Mouse (Mus musculus) heart, adult 9 months (tissue): ENCODE results near the gene Ddit4.
"Not testable (repeated sequence)": the region's sequence is repeated elsewhere in the genome, so short reads cannot be mapped to it uniquely, and the experiment has no call there.

Experiments used
- DNase-seq, 2 experiments: peaks; one replicate each; pipeline ENCODE4 v3.0.0; 2022; ENCODE audit warnings: low spot score in 2 of 2

The Ddit4 gene

DNA sequence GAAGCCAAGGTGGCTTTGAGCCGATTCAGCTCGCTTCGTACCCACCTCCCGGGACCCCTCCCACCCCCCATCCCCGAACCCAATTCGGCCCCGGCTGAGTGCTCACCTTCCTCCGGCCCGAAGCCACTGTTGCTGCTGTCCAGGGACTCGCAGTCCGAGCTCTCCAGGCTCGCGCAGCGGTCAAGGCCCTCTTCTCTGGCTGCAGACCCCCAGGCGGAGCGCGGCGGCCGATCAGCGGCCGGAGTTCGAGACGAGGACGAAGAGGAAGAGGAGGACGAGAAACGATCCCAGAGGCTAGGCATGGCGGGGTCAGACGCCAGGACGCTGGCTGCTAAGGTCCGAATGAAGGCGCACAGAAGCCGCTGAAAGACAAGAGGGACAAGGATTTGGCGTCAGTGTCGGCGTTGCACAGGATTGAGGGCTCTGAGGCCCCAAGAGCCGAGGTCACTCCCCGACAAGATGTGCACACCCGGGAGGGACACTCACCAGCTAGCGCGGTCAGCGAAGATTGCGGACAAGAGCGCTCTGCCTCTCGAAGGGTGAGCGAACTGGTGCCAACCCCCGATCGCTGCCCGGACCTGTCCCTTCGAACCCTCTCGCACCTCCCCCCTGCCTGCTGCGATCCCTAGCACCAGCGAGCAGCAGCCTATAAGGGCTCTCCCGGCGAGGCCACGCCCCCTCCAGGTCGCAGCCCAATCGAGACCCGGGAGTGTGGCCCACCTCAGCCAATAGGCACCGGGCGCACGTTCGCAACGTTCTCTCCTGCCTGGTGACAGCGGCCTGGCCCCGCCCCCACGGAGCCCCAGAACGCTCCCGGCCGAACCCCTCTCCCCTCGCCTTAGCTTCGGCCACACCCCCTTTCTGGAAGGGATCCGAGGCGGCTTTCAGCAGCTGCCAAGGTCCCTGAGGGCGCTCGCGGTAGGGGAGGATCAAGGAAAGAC is at the start of gene Ddit4:
Gene Ddit4 (minus strand): TSS at position 624 of the 941 bp plus-strand sequence.
- DNase-seq: peak; percentile 100

DNA sequence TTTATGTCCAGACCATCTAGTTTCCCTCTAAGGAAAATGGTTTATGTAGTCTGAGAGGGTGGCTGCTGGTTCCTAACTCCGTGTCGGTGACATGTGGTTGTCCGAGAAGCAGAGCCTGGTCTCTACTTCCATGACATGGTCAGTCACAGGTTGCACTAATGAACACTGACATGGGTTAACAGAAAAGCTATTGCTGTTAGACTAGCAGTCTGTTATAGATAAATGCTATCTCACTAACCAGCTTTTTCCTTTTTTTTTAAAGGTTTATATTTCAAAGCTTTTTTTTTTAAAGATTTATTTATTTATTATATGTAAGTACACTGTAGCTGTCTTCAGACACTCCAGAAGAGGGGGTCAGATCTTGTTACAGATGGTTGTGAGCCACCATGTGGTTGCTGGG is 47.4 kb upstream of the Ddit4 start:
- DNase-seq: no peak

DNA sequence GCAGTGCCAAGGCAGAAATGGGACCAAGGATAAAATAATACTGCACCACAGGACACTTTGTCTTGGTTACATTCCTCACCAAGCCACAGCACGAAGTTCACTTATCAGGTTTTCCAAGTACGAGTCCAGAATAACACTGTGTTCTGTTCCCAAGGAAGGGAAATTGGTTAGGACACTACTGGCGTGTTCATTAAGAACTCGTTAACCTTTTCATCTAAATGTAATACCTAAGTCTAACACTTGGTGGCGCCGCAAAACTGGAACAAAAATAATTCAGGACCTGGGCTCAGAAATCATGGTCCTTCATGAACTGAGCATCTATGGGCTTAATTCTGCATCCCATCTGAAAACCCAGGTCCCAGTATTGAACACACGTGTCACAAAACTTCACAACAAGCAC is 46.0 kb upstream of the Ddit4 start:
- DNase-seq: peak; percentile 62 to 76

DNA sequence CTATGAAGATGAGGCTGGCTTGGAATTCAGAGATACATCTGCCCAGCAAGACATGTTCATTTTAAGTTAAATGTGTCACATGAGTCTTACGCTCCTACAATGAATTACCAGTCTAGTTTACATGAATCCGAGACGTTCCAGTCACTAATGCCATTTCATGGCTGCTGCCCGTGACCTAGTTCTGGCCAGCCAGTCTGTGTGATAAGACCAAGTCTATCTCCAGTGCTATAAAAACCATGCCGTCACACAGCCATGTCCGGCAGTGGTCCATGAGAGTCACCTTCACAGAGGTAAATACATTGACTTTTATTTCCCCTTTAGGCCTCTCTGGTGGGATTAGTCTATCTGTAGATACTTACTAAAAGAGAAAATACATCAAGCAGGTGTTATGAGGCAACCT is 44.3 kb upstream of the Ddit4 start:
- DNase-seq: no peak

DNA sequence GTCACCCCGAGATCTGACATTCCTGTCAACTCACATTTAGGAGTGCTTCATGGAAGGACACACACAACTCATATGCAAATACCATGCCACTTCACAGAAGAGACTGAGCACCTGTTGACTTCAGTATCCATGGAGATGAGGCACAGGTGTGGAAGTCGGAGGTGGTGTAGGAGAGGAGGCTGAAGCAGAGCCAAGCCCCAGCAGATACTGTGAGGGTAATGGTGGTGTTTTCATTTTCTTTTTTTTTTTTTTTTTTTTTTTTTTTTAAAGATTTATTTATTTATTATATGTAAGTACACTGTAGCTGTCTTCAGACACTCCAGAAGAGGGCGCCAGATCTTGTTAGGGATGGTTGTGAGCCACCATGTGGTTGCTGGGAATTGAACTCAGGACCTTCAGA is 42.2 kb upstream of the Ddit4 start:
- DNase-seq: not testable (repeated sequence)

DNA sequence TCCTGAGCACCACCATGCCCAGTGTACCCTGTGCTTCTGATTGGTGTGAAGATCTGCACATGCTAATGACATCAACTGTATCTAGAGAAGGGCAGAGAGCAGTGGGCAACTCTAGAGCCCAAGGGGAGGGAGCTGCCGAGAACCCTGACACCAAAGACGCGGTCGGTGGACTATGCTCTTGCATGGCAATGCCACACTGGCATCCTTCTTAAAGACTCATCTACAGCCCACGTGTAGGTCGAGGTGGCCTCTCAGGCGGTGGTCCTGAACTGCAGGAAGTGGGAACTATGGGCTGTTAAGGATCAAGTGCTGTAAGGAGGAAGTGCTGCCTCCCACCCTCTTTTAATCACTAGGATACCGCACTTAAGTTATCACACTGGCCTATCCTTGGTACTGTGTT is 40.4 kb upstream of the Ddit4 start:
- DNase-seq: no peak

DNA sequence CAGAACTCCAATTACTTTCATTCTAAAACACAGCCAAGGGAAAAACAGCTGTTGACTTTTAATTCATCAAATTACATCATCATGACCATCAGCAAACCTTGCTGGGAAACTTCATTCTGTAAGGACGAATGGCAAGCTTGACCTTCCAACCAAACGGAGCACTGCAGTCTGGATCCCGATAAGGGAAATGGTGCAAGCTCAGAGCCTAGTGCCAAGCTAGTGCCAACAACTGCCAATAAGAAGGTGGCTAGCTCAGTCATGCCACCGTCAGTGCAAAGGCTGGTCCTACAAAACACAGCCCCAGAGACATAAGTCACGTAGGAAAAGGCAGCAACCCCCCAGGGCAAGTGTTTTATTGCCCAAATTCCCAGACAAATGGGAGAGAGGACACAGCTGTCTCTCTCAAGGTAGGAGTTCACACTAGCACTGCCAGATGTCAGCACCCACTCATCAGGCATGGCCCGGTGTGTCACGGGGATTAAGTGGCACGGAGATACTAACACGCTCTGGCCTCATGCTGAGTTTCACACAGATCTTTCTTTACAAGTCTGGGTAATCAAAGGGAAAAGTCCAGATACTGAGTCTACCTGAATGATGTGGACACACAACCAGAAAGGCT is 39.7 kb upstream of the Ddit4 start:
- no peak for DNase-seq

DNA sequence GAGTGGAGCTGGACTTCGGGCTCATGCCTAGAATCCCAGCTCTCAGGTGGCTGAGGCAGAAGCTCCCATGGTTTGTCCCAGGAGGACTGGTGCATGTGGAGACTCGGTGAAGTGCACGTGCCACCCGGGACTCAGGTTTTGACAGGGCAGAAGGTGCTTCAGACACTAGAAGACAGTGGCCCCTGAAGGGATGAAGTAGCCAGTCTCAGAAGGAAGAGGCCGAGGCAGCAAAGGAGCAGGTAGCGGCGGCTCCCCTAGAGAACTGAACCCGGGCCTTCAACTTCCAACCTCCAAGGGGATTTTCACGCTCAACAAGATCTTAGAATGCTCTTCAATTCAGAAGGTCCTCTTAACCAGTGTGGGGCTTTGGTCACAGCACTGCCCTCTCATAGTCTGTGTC is 38.8 kb upstream of the Ddit4 start:
- no peak for DNase-seq

DNA sequence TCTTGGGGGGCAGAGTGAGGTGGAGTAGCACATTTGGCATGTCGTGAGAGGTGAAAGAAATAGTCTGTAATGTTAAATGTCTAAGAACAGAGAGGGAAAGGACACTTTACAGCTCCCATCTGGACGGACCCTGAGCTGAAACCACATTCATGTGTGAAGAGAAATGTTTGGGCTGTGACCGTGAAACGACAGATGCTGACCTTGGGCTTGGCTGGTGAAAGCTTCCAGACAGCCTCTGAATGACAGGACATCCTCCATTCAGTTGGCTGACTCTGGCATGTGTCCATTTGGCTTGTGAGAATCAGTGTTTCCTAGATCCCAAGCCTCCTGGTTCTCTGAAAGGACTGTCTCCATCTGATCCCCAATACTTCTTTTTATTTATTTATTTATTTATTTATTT is 36.4 kb upstream of the Ddit4 start:
- DNase-seq: peak; percentile 77 to 80

DNA sequence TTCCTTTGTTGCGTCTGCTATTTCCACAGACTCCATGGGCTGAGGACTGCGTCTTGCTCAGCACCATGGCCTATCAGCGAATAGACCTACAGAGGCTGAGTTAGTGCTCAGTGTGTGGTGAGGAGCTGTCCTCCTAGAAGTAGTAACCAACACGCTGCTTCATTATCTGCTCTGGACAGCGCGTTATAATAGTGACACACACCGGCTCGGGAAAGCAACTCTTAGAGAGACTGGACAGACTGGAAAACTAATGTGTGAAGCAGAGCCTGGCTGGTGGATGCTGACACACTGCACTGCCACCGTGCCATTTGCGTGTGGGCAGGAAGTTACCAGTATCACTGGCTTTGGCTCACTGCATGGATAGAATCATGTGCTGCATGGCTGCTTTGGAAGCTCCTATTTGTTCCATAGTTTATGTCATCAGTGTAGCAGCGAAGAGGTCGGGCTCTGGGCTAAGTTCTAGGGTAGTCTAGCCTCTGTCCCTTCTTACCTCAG is 30.8 kb upstream of the Ddit4 start:
- no peak for DNase-seq

DNA sequence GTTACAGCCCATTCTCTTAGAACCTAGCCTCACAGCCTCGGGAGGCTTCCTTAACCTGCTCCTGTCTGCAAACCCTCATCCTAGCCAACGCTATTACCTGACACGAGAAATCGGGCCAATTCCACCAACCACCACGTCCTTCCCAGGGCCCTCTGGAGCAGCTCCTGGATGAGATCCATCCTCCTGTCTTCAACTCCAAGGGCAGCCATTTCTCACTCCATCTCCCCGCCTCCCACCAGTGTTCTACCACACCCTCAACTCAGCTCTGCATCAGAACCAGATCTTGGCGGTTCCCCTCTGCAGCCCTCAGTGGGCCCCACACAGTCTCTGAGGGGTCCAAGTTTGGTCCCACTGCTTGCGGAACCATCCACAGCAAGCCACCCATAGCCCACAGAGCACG is 30.2 kb upstream of the Ddit4 start:
- DNase-seq: peak; percentile 56 to 70

DNA sequence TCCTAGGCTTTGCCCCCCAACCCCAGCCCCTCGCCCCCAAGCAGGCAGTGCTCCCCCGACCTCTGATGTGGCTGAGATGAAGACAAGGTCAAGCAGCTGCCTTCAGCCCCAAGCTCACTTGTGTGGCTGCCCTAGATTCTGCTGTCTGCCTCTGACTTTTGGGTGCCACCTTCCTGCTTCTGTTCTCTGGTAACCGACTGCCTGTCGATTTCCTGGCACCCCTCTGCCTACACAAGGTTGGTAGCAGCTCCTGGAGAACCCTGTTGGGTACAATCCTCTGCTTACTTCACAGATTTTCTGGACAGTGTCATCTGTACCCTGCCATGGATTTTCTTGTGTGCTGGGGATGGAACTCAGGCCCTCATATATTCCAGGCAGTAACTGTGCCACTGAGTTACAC is 29.7 kb upstream of the Ddit4 start:
- no peak for DNase-seq

DNA sequence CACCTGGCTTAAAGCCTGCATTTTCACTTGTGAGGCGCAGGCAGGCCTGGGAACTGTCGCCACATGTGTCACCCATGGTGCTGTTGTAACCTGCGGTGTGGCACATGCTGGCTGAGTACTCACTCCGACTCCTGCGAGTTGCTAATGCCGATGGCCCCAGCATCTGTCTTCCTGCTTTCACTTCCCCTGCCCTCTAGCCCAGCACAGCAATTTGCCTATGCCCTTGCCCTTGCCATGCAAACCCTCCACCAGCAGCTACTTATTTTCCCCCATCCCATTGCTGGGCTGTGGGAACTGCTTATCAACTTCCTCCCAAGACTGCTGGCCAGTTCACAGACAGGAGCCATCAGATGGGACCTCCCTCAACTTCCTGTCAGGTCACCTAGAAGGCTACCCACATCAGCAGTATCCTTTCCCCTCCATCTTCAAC is 29.2 kb upstream of the Ddit4 start:
- DNase-seq: peak; percentile 52 to 77

DNA sequence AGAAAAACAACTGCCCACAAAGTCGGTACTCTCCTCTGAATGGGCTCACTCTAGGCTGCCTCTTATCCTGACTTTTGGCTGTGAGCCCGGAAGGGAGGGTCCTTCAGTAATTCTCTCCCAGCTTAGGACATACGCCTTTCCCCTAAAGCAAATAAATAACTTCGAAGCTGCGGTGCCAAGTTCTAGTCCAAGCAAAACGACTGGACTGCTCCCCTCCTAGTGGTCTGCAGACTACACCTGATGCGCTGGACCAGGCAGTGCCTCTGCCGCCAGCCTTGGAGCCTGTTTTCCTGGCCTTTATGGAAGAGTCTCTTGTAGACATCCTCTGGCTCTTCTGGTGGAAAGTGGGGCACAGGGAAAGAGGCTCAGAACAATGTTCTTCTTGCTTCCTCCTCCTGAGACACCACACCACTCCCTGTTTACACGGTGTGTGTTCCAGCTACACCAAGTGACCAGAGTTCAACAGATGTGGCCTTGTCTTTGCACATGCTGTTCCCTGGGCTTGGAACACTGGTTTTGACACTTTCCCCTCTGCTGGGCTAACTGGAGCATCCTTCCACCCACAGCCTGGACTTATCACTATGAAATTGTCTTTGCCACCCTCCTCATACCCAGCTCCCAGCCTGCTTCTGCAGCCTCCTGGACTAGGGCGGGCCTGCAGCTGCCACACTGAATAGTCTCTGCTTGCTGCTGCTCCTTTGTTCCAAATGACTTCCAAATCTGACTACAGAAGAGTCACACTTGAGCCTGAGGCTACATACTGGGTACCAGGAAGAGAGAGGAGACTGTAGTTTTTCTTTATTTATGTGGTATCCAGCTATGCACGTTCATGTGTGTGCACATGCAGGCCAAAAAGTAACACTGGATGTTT is 27.5 kb upstream of the Ddit4 start:
- peak; percentile 86 to 88 for DNase-seq

DNA sequence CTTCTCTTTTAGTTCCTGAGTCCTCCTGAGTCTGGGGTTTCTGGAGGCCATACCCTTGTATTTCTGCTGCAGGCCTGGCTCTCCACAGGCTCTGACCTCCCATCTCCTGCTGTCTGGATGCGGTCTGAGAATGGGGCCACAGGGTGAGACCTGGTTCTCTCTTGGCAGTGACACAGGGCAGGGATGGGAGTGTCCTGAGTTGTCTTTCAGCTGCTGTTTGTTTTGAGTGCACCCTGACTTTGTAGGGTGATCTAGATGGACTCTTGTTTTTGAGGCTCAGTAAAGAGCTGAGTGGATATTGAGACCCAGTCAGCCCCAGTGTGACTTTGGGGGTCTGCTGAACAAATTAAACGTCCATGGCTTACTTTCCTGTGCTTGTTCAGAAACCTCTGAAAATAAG is 26.8 kb upstream of the Ddit4 start:
- no peak for DNase-seq

DNA sequence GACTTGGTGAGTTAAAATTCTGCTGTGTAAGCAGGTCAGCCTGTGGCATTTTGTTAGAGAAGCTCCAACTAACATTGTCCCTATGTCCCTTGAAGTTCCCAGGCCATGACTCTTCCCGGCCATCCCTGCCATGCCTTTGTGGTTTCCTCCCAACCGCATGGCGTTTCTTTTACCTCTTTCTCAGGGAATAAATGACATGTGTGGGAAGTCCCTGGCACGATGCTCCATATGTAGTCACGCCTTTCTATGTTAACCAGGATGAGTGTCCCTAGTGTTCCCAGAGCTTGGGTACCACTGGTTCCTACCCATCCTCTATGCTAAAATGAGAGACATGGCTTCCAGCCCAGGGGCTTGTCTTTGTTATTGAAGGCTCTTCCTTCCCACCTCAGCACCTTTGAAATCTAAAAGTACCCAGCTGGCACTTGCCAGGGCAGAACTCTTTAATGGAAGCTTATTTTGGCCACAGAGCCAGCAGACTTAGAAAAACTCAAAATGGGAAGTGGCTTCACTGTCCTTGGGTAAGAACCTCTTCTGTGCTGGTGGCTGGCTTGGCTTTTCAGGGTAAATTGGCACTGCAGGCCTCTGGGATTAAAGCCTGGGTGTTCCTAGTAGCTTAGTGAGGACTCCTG is 26.2 kb upstream of the Ddit4 start:
- DNase-seq: no peak

DNA sequence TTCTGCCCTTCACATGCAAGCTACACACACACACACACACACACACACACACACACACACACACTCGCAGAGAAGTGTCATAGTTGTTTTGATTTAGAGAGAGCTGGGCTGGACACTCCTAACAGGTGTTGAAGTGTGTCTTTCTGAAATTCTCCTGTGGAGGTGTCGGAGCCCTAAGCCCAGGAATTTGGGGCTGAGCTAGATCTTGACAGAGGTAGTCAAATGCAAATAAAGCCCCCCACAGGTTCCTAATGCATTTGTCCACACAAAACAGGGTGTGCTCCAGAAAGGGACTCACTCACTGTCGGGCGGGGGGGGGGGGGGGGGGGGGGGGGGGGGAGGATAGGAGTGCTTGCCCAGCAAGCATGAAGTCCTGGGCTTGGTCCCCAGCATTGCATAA is 25.5 kb upstream of the Ddit4 start:
- DNase-seq: no peak

DNA sequence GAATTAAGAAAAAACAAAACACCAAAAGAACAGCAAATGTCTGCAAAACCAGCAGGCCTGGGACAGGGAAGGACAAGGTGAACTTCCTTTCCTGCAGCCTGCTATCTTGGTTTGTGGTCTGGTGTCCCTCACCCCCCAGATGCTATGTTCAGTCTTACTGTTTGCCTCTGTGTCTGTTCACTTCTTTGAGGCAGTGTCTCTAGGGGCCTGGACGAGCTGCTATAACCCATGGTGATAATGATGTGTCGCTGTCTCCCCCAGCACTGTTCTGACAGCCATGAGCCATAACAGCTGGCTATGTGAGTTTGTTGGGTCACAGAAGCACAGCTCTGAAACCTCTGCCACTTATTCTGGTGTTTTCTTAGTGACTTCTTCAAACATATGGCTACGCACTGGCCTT is 23.2 kb upstream of the Ddit4 start:
- peak in 1 of 2 experiments; percentile 61 for DNase-seq

DNA sequence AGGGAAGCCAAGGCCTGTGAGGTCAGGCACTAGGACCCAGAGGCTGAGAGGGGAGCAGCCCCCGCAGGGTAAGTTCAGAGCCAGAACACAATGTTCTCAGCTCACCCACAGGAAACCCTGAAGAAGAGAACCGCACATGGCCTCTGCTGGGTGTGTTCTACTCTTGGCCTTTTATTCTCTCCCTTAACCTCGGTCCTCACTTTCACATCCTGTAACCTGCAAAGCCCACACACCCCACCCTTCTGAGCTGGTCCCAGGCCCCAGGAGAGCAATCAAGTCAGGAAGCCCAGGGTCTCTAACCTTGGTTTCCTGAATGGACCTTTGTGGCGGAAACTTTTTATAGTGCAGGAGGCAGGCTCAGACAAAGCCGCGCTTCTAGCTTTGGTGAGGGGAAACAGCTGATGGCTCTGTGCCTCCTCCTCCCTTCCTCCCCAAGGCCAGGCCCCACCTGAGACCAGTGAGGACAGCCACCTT is 22.6 kb upstream of the Ddit4 start:
- peak; percentile 92 to 97 for DNase-seq

DNA sequence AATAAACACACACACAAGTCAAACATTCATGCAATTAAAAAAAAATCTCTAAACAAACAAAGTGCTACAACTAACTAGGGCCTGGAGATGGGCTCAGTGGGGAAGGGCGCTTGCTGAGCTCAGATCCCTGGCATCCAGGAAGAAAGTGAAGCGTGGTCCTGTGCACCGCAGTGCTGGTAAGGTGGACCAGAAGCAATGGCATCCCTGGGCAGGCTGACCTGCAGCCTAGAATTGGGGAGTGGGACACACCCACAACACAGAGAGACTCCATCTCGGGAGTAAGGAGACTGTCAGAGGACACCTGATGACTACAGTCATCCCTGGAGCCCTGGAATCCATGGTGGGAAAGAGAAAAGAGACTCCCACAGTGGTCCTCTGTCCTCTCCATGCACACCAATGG is 21.8 kb upstream of the Ddit4 start:
- no peak for DNase-seq

DNA sequence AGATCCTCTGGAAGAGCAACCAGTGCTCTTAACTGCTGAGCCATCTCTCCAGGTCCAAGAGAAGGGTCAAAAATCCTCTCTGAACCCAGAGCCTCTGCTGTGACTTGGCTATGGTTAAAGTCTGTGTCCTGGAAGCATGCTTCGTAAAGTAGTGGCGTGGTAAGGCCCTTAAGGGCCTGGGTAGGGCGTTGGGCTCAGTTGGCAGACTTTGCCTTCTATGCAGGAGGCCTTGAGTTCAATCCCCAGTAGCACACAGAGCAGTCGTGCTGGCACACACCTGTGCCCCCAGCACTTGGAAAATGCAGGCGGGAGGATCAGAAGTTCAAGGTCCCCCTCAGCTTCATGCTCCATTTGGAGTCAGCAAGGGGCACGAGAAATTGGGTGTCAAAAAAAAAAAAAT is 21.4 kb upstream of the Ddit4 start:
- no peak for DNase-seq
